Mouse (Mus musculus) cortical plate, adult 2 months (tissue): ENCODE measurements around the gene Rgs6.

ENCODE experiments used
- CTCF ChIP-seq: fragments of 200-500 bp; IDR thresholded peaks from 2 replicates; pipeline ENCODE4 v1.5.1; 2011; ENCODE audit warnings: mild to moderate bottlenecking, control low read depth, low read length; ENCODE audit not compliant: insufficient read depth; ENCODE audit errors: extremely low read depth
- POLR2A ChIP-seq: fragments of 200-500 bp; IDR thresholded peaks from 2 replicates; pipeline ENCODE4 v1.6.1; 2011; ENCODE audit warnings: mild to moderate bottlenecking, low read length, control low read depth; ENCODE audit not compliant: insufficient read depth; ENCODE audit errors: extremely low read depth

GRCm38 (mm10) chr12:83098646-83099371 lies 510.7 kb downstream of the Rgs6 start:
- no peak for TF ChIP-seq POLR2A
- no peak for TF ChIP-seq CTCF
